Mouse (Mus musculus) bone marrow, adult 2 months (tissue): Measurements from ENCODE around the gene Actg1. TPM values are rescaled to one million over a fixed set of nuclear protein-coding genes. Genes with fewer than 3 reads are reported as not detected.

Source experiments
- H3K27ac ChIP-seq: fragments of 200-500 bp; 2 replicates; pipeline ENCODE4 v1.5.1; 2012; ENCODE audit warnings: low read depth, mild to moderate bottlenecking, control low read depth, inconsistent platforms, low read length; ENCODE audit not compliant: control insufficient read depth, poor library complexity, insufficient read depth
- H3K4me1 ChIP-seq: fragments of 200-500 bp; 2 replicates; pipeline ENCODE4 v1.6.1; 2011; ENCODE audit warnings: low read length; ENCODE audit not compliant: control insufficient read depth, insufficient read depth
- H3K4me3 ChIP-seq: fragments of 200-500 bp; replicated peaks from 2 replicates; pipeline ENCODE3; 2011; ENCODE audit warnings: mild to moderate bottlenecking, low read depth, low read length, control low read depth; ENCODE audit not compliant: control insufficient read depth
- CTCF ChIP-seq: fragments of 200-500 bp; IDR thresholded peaks from 2 replicates; pipeline ENCODE4 v1.5.1; 2011; ENCODE audit warnings: low read length, control low read depth; ENCODE audit not compliant: control insufficient read depth, insufficient read depth
- POLR2A ChIP-seq: fragments of 200-500 bp; IDR thresholded peaks from 2 replicates; pipeline ENCODE4 v1.6.1; 2011; ENCODE audit warnings: low read depth, mild to moderate bottlenecking, control low read depth, low read length, borderline replicate concordance; ENCODE audit not compliant: control insufficient read depth
- WGBS: fragments of 180-500 bp; shearing (Covaris S2); methylation state at CpG from one replicate; pipeline ENCODE4 v1.1.7; 2018; 5-methylcytosine and 5-hydroxymethylcytosine counted together
- polyA plus RNA-seq: library from polyadenylated mRNA; stranded (reverse); fragments of >200 nt; gene quantifications from 2 replicates; pipeline ENCODE4 v1.2.4, GENCODE M21; 2011; ENCODE audit warnings: low replicate concordance; ENCODE audit not compliant: missing spikeins, insufficient read depth, insufficient read length

The Actg1 gene
- polyA plus RNA-seq, 1 experiment, result 760 TPM

DNA sequence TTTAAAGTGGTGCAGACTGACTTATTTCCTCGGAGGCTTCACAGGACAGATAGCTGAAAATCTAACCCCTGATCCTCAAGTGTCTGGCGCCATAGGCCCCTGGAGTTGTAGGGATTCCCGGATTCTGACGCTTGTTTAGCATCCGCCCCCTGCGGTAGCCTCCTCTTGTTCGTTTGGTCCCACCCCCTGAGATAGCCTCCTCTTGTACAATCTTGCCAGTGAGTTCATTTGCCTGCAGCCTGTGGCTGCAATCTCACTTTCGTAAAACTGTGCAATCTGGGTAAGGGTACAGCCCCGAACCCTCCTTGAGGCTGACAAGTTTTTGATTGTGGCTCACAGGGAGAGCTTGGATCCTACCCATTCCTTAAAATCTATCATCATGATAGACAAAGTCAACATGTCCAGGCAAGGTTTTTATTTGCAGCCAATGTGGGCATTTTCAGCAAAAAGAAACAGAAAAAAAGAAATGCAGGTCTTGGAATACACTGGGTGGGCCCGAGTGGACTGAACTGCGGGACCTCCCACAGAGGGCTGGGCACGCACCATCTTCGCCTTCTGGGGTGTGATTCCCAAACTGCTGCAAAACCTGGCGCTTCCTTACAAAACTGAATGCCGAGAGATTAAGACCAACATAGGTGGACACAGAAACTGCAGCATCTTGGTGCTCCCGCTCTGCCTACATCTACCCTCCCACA is 33.5 kb downstream of the Actg1 start:
- TF ChIP-seq CTCF (no peak), POLR2A (no peak)
- Histone ChIP-seq H3K27ac (no peak overlapping the region), H3K4me3 (no peak overlapping the region), H3K4me1 (peaks cover 6% of the 10 kb centered on the region)
- 80% methylated on average over 16 of the region's 16 CpGs for WGBS

DNA sequence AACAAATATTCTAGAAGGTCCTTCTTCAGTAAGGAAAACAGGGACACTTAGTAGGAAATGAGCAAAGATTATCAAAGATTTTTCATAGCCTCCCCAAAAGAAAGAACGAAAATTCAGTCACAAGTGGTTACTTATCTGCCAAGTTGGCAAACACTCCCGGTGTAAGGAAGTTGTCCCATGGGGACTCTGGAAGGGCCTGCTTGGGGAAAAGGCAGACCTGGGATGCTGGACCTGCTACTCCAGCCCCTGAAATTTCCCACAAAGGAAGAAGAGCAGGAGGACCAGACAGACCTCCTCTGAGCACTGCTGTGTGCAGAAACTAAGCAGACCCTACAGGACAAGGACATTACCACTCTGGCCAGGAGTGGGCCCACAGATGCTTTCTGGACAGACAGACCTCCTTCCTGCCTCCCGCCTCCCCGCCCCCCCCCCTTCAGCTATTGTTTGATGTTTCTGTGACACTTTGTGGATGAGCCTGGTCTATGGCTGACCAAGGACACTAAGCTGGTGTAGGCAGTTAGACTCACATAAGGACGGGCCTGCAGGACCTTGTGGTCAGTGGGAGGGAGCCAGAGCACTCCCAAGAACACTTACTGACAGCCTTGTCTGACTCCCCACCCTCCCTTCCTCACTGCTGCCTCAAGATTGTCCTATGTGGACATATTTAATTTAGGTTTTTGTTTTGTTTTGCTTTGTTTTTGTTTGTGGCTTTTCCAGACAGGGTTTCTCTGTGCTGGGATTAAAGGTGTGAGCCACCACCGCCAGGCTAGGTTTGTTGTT is 34.2 kb downstream of the Actg1 start:
- no peak overlapping the region for H3K27ac ChIP-seq
- WGBS, result 73% methylated on average over 6 of the region's 6 CpGs
- TF ChIP-seq CTCF, result no peak
- no peak for TF ChIP-seq POLR2A
- no peak overlapping the region for H3K4me3 ChIP-seq
- H3K4me1 ChIP-seq, result peaks cover 6% of the 10 kb centered on the region

- Histone ChIP-seq H3K4me1 (peaks cover 6% of the 10 kb centered on the region), H3K27ac (no peak overlapping the region), H3K4me3 (no peak overlapping the region)
- WGBS, result 83% methylated on average over 6 of the region's 6 CpGs
- TF ChIP-seq POLR2A, result no peak
- no peak for TF ChIP-seq CTCF
Observed at GRCm38 (mm10) chr11:120312069-120312468, 36.3 kb downstream of the Actg1 start.

DNA sequence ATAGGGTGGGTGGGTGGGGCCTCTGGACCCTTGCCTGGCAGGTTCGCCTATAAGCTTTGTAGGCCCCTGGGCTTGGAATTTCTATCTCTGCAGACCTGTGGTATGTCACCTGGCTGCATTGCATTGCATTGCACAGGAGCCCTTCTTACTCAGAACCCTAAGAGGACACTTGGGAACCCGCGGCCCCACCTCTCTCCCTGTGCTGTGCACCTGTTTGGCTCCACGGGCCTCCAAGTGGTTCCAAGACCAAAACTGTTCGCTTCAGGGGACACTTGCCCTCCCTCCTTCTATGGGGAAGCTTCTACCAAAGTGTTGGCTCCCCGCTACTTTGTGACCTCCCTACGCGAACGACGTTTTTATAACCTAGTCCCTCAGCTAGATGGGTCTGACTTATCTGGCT is 36.8 kb downstream of the Actg1 start:
- peaks cover 4% of the 10 kb centered on the region for H3K4me1 ChIP-seq
- TF ChIP-seq POLR2A (no peak), CTCF (no peak)
- 61% methylated on average over 10 of the region's 10 CpGs for WGBS
- H3K4me3 ChIP-seq, result no peak overlapping the region
- H3K27ac ChIP-seq, result no peak overlapping the region

DNA sequence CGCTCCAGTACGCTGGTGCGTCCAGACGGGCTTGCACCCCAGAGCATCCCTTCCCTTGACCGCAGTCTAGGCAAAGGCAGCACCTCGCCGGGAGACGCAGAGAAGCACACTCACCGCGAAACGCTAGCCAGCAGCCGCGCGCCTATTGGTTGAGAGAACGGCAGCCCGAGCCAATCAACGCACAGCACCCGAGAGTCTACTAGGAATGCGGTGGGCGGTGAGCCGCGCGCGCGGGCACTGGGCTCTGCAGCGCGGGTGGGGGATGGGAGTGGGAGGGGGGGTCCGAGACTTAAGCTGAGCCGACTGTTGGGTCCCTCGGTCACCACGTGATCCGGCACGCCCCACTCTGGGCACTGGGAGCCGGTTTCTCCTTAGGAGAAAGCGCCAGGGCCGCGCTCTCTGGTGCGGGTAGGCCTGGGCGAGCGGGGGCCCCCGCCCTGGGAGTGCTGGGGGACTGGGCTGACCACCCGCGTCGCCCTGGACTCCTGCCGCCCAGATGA is 37.5 kb downstream of the Actg1 start:
- WGBS, result 4% methylated on average over 45 of the region's 45 CpGs
- TF ChIP-seq CTCF (no peak), POLR2A (no peak)
- Histone ChIP-seq H3K27ac (no peak overlapping the region), H3K4me1 (peaks cover 5% of the 10 kb centered on the region), H3K4me3 (peak overlapping the region; percentile 10)

- TF ChIP-seq POLR2A (no peak), CTCF (no peak)
- WGBS, result 49% methylated on average over 15 of the region's 15 CpGs
- Histone ChIP-seq H3K4me1 (peaks cover 5% of the 10 kb centered on the region), H3K27ac (no peak overlapping the region), H3K4me3 (no peak overlapping the region)
Observed at GRCm38 (mm10) chr11:120308441-120309320, 39.7 kb downstream of the Actg1 start.

- TF ChIP-seq POLR2A, result no peak
- peak; percentile 93 for TF ChIP-seq CTCF
- H3K4me1 ChIP-seq, result peaks cover 5% of the 10 kb centered on the region
- 9% methylated on average over 19 of the region's 19 CpGs for WGBS
Observed at GRCm38 (mm10) chr11:120307566-120308430, 40.5 kb downstream of the Actg1 start.

More at GRCm38 (mm10) chr11:120307566-120308430, 40.5 kb downstream of the Actg1 start:
- H3K27ac ChIP-seq, result no peak overlapping the region
- no peak overlapping the region for H3K4me3 ChIP-seq
